Mouse (Mus musculus): ENCODE measurements around the gene Peak1. TPM values are rescaled to one million over a fixed set of nuclear protein-coding genes. Genes with fewer than 3 reads are reported as not detected.
"Not testable (repeated sequence)": the region's sequence is repeated elsewhere in the genome, so short reads cannot be mapped to it uniquely, and the experiment has no call there.

Gene Peak1
- polyA plus RNA-seq, 1 experiment from 2014 or later, result 3.4 TPM

- WGBS, result 93% methylated on average over 29 of the region's 29 CpGs
Observed at GRCm38 (mm10) chr9:56437300-56437892, 19.5 kb upstream of the Peak1 start.

GRCm38 (mm10) chr9:56435821-56436526 is 18.1 kb upstream of the Peak1 start:
- Histone ChIP-seq H3K36me3 (no peaks in the 10 kb centered on the region), H3K27ac (no peak overlapping the region), H3K27me3 (no peaks in the 10 kb centered on the region), H3K4me2 (replicated peaks) (no peak overlapping the region), H3K4me3 (replicated peaks) (no peak overlapping the region), H3K9ac (replicated peaks) (no peak overlapping the region), H3K9me3 (no peaks in the 10 kb centered on the region), H3K4me1 (replicated peaks) (0 out of 2 replicates have a peak, but pooled peaks cover 4% of the 10 kb centered on the region)
- WGBS, result 93% methylated on average over 5 of the region's 5 CpGs
- no peak for ATAC-seq

More at GRCm38 (mm10) chr9:56437300-56437892, 19.5 kb upstream of the Peak1 start:
- not testable (repeated sequence) for H3K27ac ChIP-seq; H3K4me3 ChIP-seq (replicated peaks); H3K4me2 ChIP-seq (replicated peaks); H3K27me3 ChIP-seq; ATAC-seq; H3K9ac ChIP-seq (replicated peaks); H3K4me1 ChIP-seq (replicated peaks); H3K9me3 ChIP-seq; H3K36me3 ChIP-seq

- Histone ChIP-seq H3K36me3 (no peaks in the 10 kb centered on the region), H3K27me3 (no peaks in the 10 kb centered on the region), H3K9ac (replicated peaks) (no peak overlapping the region), H3K4me2 (replicated peaks) (no peak overlapping the region), H3K4me1 (replicated peaks) (peaks cover 33% of the 10 kb centered on the region), H3K27ac (no peak overlapping the region), H3K9me3 (no peaks in the 10 kb centered on the region), H3K4me3 (replicated peaks) (no peak overlapping the region)
- 97% methylated on average over 4 of the region's 4 CpGs for WGBS
- ATAC-seq, result no peak
Observed at GRCm38 (mm10) chr9:56424861-56425260, 7.0 kb upstream of the Peak1 start.

GRCm38 (mm10) chr9:56421991-56422390 is 4.1 kb upstream of the Peak1 start:
- no peaks in the 10 kb centered on the region for H3K9me3 ChIP-seq
- H3K36me3 ChIP-seq, result no peaks in the 10 kb centered on the region
- peaks cover 46% of the 10 kb centered on the region for H3K4me1 ChIP-seq (replicated peaks)
- 89% methylated on average over 5 of the region's 5 CpGs for WGBS
- no peak overlapping the region for H3K4me3 ChIP-seq (replicated peaks)
- no peak for ATAC-seq
- H3K27ac ChIP-seq, result no peak overlapping the region
- no peak overlapping the region for H3K4me2 ChIP-seq (replicated peaks)
- no peak overlapping the region for H3K9ac ChIP-seq (replicated peaks)
- no peaks in the 10 kb centered on the region for H3K27me3 ChIP-seq

GRCm38 (mm10) chr9:56420892-56421601 is 3.2 kb upstream of the Peak1 start:
- WGBS, result 90% methylated on average over 9 of the region's 9 CpGs
- Histone ChIP-seq H3K9me3 (no peaks in the 10 kb centered on the region), H3K27me3 (no peaks in the 10 kb centered on the region), H3K36me3 (no peaks in the 10 kb centered on the region), H3K4me2 (replicated peaks) (peak overlapping the region; percentile 2; the same call in 1 of the 2 replicates), H3K9ac (replicated peaks) (no peak overlapping the region; the same call in 1 of the 2 replicates), H3K4me3 (replicated peaks) (no peak overlapping the region), H3K4me1 (replicated peaks) (peaks cover 50% of the 10 kb centered on the region), H3K27ac (no peak overlapping the region)
- ATAC-seq, result no peak

- no peak overlapping the region for H3K4me2 ChIP-seq (replicated peaks)
Observed at GRCm38 (mm10) chr9:56420236-56420635, 2.4 kb upstream of the Peak1 start.

GRCm38 (mm10) chr9:56418738-56419239 is 922 bp upstream of the Peak1 start:
- Histone ChIP-seq H3K4me2 (replicated peaks) (peak overlapping the region; percentile 82), H3K9ac (replicated peaks) (peak overlapping the region; percentile 74), H3K9me3 (no peaks in the 10 kb centered on the region), H3K4me3 (replicated peaks) (peak overlapping the region; percentile 75), H3K27ac (peak overlapping the region; percentile 93), H3K27me3 (no peaks in the 10 kb centered on the region), H3K4me1 (replicated peaks) (peaks cover 50% of the 10 kb centered on the region), H3K36me3 (no peaks in the 10 kb centered on the region)
- ATAC-seq, result peak; percentile 53
- WGBS, result 0% methylated on average over 11 of the region's 11 CpGs

More at GRCm38 (mm10) chr9:56420236-56420635, 2.4 kb upstream of the Peak1 start:
- Histone ChIP-seq H3K36me3 (no peaks in the 10 kb centered on the region), H3K4me1 (replicated peaks) (peaks cover 50% of the 10 kb centered on the region), H3K9ac (replicated peaks) (no peak overlapping the region), H3K9me3 (no peaks in the 10 kb centered on the region), H3K27me3 (no peaks in the 10 kb centered on the region), H3K27ac (no peak overlapping the region), H3K4me3 (replicated peaks) (no peak overlapping the region)
- WGBS, result 93% methylated on average over 1 of the region's 1 CpGs
- no peak for ATAC-seq

GRCm38 (mm10) chr9:56417415-56417947 is 386 bp downstream of the Peak1 start:
- Histone ChIP-seq H3K4me3 (replicated peaks) (peak overlapping the region; percentile 75), H3K4me1 (replicated peaks) (peaks cover 42% of the 10 kb centered on the region), H3K4me2 (replicated peaks) (peak overlapping the region; percentile 82), H3K9me3 (no peaks in the 10 kb centered on the region), H3K27me3 (no peaks in the 10 kb centered on the region), H3K9ac (replicated peaks) (peak overlapping the region; percentile 77), H3K36me3 (no peaks in the 10 kb centered on the region), H3K27ac (peak overlapping the region; percentile 82)
- peak; percentile 87 for ATAC-seq
- WGBS, result under 1% methylated on average over 40 of the region's 40 CpGs

GRCm38 (mm10) chr9:56415935-56416607 is 1.8 kb downstream of the Peak1 start:
- ATAC-seq, result no peak
- WGBS, result 64% methylated on average over 4 of the region's 4 CpGs
- Histone ChIP-seq H3K9ac (replicated peaks) (no peak overlapping the region), H3K4me3 (replicated peaks) (no peak overlapping the region), H3K36me3 (no peaks in the 10 kb centered on the region), H3K27me3 (no peaks in the 10 kb centered on the region), H3K9me3 (no peaks in the 10 kb centered on the region), H3K4me2 (replicated peaks) (no peak overlapping the region), H3K27ac (no peak overlapping the region), H3K4me1 (replicated peaks) (peaks cover 28% of the 10 kb centered on the region)

GRCm38 (mm10) chr9:56415393-56415792 is 2.5 kb downstream of the Peak1 start:
- Histone ChIP-seq H3K36me3 (no peaks in the 10 kb centered on the region), H3K27me3 (no peaks in the 10 kb centered on the region), H3K9ac (replicated peaks) (no peak overlapping the region), H3K27ac (no peak overlapping the region), H3K4me3 (replicated peaks) (no peak overlapping the region), H3K4me1 (replicated peaks) (peaks cover 22% of the 10 kb centered on the region), H3K9me3 (no peaks in the 10 kb centered on the region), H3K4me2 (replicated peaks) (no peak overlapping the region)
- WGBS, result 70% methylated on average over 1 of the region's 1 CpGs
- no peak for ATAC-seq

GRCm38 (mm10) chr9:56414322-56414721 is 3.5 kb downstream of the Peak1 start:
- Histone ChIP-seq H3K9ac (replicated peaks) (no peak overlapping the region), H3K4me1 (replicated peaks) (peaks cover 12% of the 10 kb centered on the region), H3K27ac (no peak overlapping the region), H3K4me2 (replicated peaks) (no peak overlapping the region), H3K4me3 (replicated peaks) (no peak overlapping the region), H3K36me3 (no peaks in the 10 kb centered on the region), H3K27me3 (no peaks in the 10 kb centered on the region), H3K9me3 (no peaks in the 10 kb centered on the region)
- no peak for ATAC-seq

Data from midbrain, embryonic 13.5 days (tissue).